Mouse (Mus musculus) adrenal gland, adult 2 months (tissue): ENCODE measurements around the gene Htr7. TPM values are rescaled to one million over a fixed set of nuclear protein-coding genes. Genes with fewer than 3 reads are reported as not detected.

ENCODE experiments used
- DNase-seq: peaks from one replicate; pipeline ENCODE4 v3.0.0; 2021
- polyA plus RNA-seq: library from polyadenylated mRNA; depleted of rRNA; stranded (reverse); fragments of >200 nt; gene quantifications from 2 replicates; pipeline ENCODE4 v1.2.3, GENCODE M21; 2012; rRNA removed
- total RNA-seq, 2 experiments: library from RNA; stranded (reverse); gene quantifications; 2 replicates each; pipeline ENCODE4 v1.2.3; 2021

Gene Htr7
- total and polyA plus RNA-seq, 3 experiments, result 0.09 TPM; not detected in 2

GRCm38 (mm10) chr19:35957656-35958055 is 99.7 kb downstream of the Htr7 start:
- DNase-seq, result no peak

- no peak for DNase-seq
Measured at GRCm38 (mm10) chr19:35955698-35956097, 101.6 kb downstream of the Htr7 start.

GRCm38 (mm10) chr19:35949888-35950287 is 107.4 kb downstream of the Htr7 start:
- no peak for DNase-seq

- no peak for DNase-seq
Measured at GRCm38 (mm10) chr19:35924961-35925495, 132.3 kb downstream of the Htr7 start.

GRCm38 (mm10) chr19:35924418-35924817 is 132.9 kb downstream of the Htr7 start:
- peak; percentile 8 for DNase-seq

Other genes starting within 250 kb of the Htr7 start
- gene Rpp30, start 26.2 kb upstream of the Htr7 start, total RNA-seq, result 10 to 100 TPM; 18.8 to 19.0 TPM
- 0.36 TPM in 2 replicates for gene Rpp30, start 26.2 kb upstream of the Htr7 start, polyA plus RNA-seq
- not detected for gene Ankrd1, start 62.6 kb upstream of the Htr7 start, total RNA-seq
- not detected in 2 replicates for gene Ankrd1, start 62.6 kb upstream of the Htr7 start, polyA plus RNA-seq